Mouse (Mus musculus) heart, postnatal 0 days (tissue): Measurements from ENCODE around the gene Tulp4. TPM values are rescaled to one million over a fixed set of nuclear protein-coding genes. Genes with fewer than 3 reads are reported as not detected.

ENCODE experiments used
- ATAC-seq: fragments of 200-750 bp; cut with Nextera tagmentation; 2 replicates; pipeline ENCODE4 v1.8.0; 2017; ENCODE audit warnings: low read depth, moderate number of reproducible peaks, moderate library complexity; ENCODE audit not compliant: insufficient read depth
- DNase-seq: peaks from one replicate; pipeline ENCODE4 v3.0.0-alpha.2; 2016; ENCODE audit warnings: low spot score
- H3K27ac ChIP-seq: fragments of 300-500 bp; sonication (generic); 2 replicates; pipeline ENCODE4 v1.5.1; 2014; ENCODE audit warnings: low read depth, mild to moderate bottlenecking
- H3K27me3 ChIP-seq: fragments of 300-500 bp; sonication (generic); 2 replicates; pipeline ENCODE4 v1.6.1; 2014; ENCODE audit warnings: low read length, mixed read lengths; ENCODE audit not compliant: control insufficient read depth, insufficient read depth
- H3K36me3 ChIP-seq: fragments of 300-500 bp; sonication (generic); replicated peaks from 2 replicates; pipeline ENCODE4 v1.6.1; 2014; ENCODE audit warnings: low read length, mixed read lengths; ENCODE audit not compliant: control insufficient read depth, insufficient read depth
- H3K4me1 ChIP-seq: fragments of 300-500 bp; sonication (generic); 2 replicates; pipeline ENCODE4 v1.6.1; 2014; ENCODE audit warnings: antibody characterized with exemption; ENCODE audit not compliant: control insufficient read depth, insufficient read depth
- H3K4me2 ChIP-seq: fragments of 300-500 bp; sonication (generic); 2 replicates; pipeline ENCODE4 v1.6.1; 2014; ENCODE audit warnings: low read depth, mild to moderate bottlenecking, low read length, moderate library complexity
- H3K4me3 ChIP-seq: fragments of 300-500 bp; sonication (generic); 2 replicates; pipeline ENCODE4 v1.5.1; 2014; ENCODE audit warnings: low read depth, low read length
- H3K9ac ChIP-seq: fragments of 300-500 bp; sonication (generic); replicated peaks from 2 replicates; pipeline ENCODE4 v1.6.1; 2014; ENCODE audit warnings: low read depth, low read length, mixed read lengths
- H3K9me3 ChIP-seq: fragments of 300-500 bp; sonication (generic); replicated peaks from 2 replicates; pipeline ENCODE4 v1.6.1; 2016; ENCODE audit warnings: low read length; ENCODE audit not compliant: control insufficient read depth
- CTCF ChIP-seq: IDR thresholded peaks from 2 replicates; pipeline ENCODE4 v1.5.1; 2016; ENCODE audit warnings: antibody characterized with exemption, control low read depth, low read depth
- EP300 ChIP-seq: IDR thresholded peaks from 2 replicates; pipeline ENCODE4 v1.6.1; 2016; ENCODE audit warnings: antibody characterized with exemption, low read depth
- WGBS: fragments of 180-500 bp; shearing (Covaris S2); extraction: QIAGEN DNeasy Blood & Tissue Kit; methylation state at CpG from one replicate; pipeline ENCODE4 v1.1.7; 2014; 5-methylcytosine and 5-hydroxymethylcytosine counted together
- polyA plus RNA-seq: library from polyadenylated mRNA; unstranded; fragments of >200 nt; fragmentation: Nextera tagmentation; extraction: Ambion mirVana; gene quantifications from 2 replicates; pipeline ENCODE4 v1.2.1, GENCODE M21; 2015
- total RNA-seq: library from RNA; depleted of rRNA; stranded (reverse); fragments of >200 nt; gene quantifications from 2 replicates; pipeline ENCODE4 v1.2.3, GENCODE M21; 2014; ENCODE audit warnings: low replicate concordance

Tulp4 gene
- total and polyA plus RNA-seq, 2 experiments from 2014 or later: 33.3 to 45.2 TPM

GRCm38 (mm10) chr17:6095579-6095978 lies 10.7 kb upstream of the Tulp4 start:
- Histone ChIP-seq H3K27ac (no peak overlapping the region), H3K4me1 (no peaks in the 10 kb centered on the region), H3K36me3 (no peaks in the 10 kb centered on the region), H3K9ac (no peak overlapping the region), H3K27me3 (no peaks in the 10 kb centered on the region), H3K9me3 (no peaks in the 10 kb centered on the region), H3K4me2 (no peak overlapping the region), H3K4me3 (no peak overlapping the region)
- DNase-seq (no peak), ATAC-seq (no peak)
- TF ChIP-seq EP300 (no peak), CTCF (peak; percentile 20; the same call in 1 of the 2 replicates)

DNA sequence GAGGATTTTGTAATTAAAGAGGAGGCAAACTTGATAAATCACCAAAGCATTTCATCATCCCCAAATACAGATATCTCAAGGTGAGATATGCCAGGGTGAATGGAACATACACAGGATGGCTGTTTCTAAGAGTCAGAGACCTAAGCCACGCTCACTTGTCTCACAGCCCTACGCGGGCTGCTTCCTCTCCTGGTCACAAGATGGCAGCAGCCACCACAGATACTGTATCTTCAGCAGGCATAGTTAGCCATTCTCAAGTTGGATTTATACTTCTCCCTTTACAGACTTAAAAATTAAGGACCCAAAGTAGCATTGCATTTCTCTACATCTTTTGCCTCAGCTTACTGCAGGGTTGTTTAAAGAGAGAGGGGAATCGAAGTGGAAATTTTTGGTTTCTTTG lies 8.4 kb upstream of the Tulp4 start:
- DNase-seq: peak; percentile 36
- Histone ChIP-seq H3K9me3 (no peaks in the 10 kb centered on the region), H3K27ac (no peak overlapping the region), H3K9ac (no peak overlapping the region), H3K36me3 (no peaks in the 10 kb centered on the region), H3K27me3 (no peaks in the 10 kb centered on the region), H3K4me1 (no peaks in the 10 kb centered on the region), H3K4me3 (no peak overlapping the region), H3K4me2 (no peak overlapping the region)
- WGBS: 20% methylated on average over 4 of the region's 4 CpGs
- TF ChIP-seq EP300 (no peak), CTCF (peak; percentile 87)
- ATAC-seq: peak; percentile 63

- Histone ChIP-seq H3K4me1 (no peaks in the 10 kb centered on the region), H3K36me3 (no peaks in the 10 kb centered on the region), H3K27me3 (no peaks in the 10 kb centered on the region), H3K4me3 (no peak overlapping the region), H3K27ac (no peak overlapping the region), H3K9me3 (no peaks in the 10 kb centered on the region), H3K4me2 (no peak overlapping the region), H3K9ac (no peak overlapping the region)
- 84% methylated on average over 3 of the region's 3 CpGs for whole genome bisulfite sequencing
- DNase-seq (no peak), ATAC-seq (no peak)
- no peak for TF ChIP-seq EP300
Observed at GRCm38 (mm10) chr17:6102287-6102686, 4.0 kb upstream of the Tulp4 start.

- Histone ChIP-seq H3K36me3 (no peaks in the 10 kb centered on the region), H3K4me3 (no peak overlapping the region), H3K27ac (no peak overlapping the region), H3K4me1 (peaks cover 6% of the 10 kb centered on the region; the same call in 1 of the 2 replicates), H3K9me3 (no peaks in the 10 kb centered on the region), H3K4me2 (no peak overlapping the region), H3K27me3 (no peaks in the 10 kb centered on the region), H3K9ac (no peak overlapping the region)
- no peak for DNase-seq
- WGBS: 77% methylated on average over 6 of the region's 6 CpGs
- no peak for TF ChIP-seq CTCF
- no peak for TF ChIP-seq EP300
- no peak for ATAC-seq
Observed at GRCm38 (mm10) chr17:6103566-6103965, 2.7 kb upstream of the Tulp4 start.

GRCm38 (mm10) chr17:6107015-6107601 lies 871 bp downstream of the Tulp4 start:
- no peak for TF ChIP-seq CTCF
- no peak for TF ChIP-seq EP300
- DNase-seq (peak; percentile 28), ATAC-seq (peak; percentile 40)
- Histone ChIP-seq H3K4me3 (peak overlapping the region; percentile 84), H3K4me2 (peak overlapping the region; percentile 80), H3K27ac (peak overlapping the region; percentile 92), H3K36me3 (0 out of 2 replicates have a peak, but pooled peaks cover 5% of the 10 kb centered on the region), H3K4me1 (peaks cover 8% of the 10 kb centered on the region; the same call in 1 of the 2 replicates), H3K9me3 (no peaks in the 10 kb centered on the region), H3K9ac (peak overlapping the region; percentile 88), H3K27me3 (no peaks in the 10 kb centered on the region)
- under 1% methylated on average over 45 of the region's 50 CpGs for WGBS

DNA sequence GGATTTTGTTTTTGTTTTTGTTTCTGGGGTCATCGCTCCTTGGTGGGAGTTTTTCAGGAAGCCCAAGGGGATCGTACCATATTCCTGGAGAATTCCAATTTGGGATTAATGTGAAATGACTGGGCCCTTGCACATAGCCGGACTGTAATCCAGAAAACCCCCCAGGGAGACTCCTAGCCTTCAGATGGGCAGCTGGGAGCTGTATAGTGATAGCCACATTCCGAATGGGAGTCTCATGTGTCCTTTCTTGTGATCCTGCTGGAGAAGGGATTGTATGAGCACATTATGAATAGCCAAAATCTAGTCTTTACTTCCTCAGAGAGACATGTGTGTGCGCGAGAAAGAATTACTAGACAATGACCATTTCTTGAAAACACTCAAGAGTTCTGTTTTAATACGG lies 1.9 kb downstream of the Tulp4 start:
- ATAC-seq: no peak
- Histone ChIP-seq H3K4me3 (peak overlapping the region; percentile 84), H3K9ac (peak overlapping the region; percentile 88; the same call in 1 of the 2 replicates), H3K4me2 (peak overlapping the region; percentile 80), H3K27ac (no peak overlapping the region), H3K36me3 (0 out of 2 replicates have a peak, but pooled peaks cover 5% of the 10 kb centered on the region), H3K9me3 (no peaks in the 10 kb centered on the region), H3K4me1 (peaks cover 8% of the 10 kb centered on the region; the same call in 1 of the 2 replicates), H3K27me3 (no peaks in the 10 kb centered on the region)
- WGBS: 54% methylated on average over 7 of the region's 7 CpGs
- TF ChIP-seq EP300: no peak
- TF ChIP-seq CTCF: no peak
- peak; percentile 10 for DNase-seq
